Mouse (Mus musculus) lung, embryonic 14.5 days (tissue): Measurements from ENCODE around the gene Chd3. TPM values are rescaled to one million over a fixed set of nuclear protein-coding genes. Genes with fewer than 3 reads are reported as not detected.

Source experiments
- ATAC-seq: fragments of 200-750 bp; cut with Nextera tagmentation; 2 replicates; pipeline ENCODE4 v1.8.0; 2017; ENCODE audit warnings: mild to moderate bottlenecking, moderate TSS enrichment, moderate library complexity; ENCODE audit not compliant: insufficient read depth
- DNase-seq: peaks from one replicate; pipeline ENCODE4 v3.0.0-alpha.2; 2015
- H3K27ac ChIP-seq: fragments of 300-500 bp; sonication (generic); 2 replicates; pipeline ENCODE4 v1.5.1; 2014; ENCODE audit warnings: low read depth, mild to moderate bottlenecking, moderate library complexity
- H3K27me3 ChIP-seq: fragments of 300-500 bp; sonication (generic); 2 replicates; pipeline ENCODE4 v1.6.1; 2014; ENCODE audit warnings: low read length, control low read depth; ENCODE audit not compliant: insufficient read depth
- H3K36me3 ChIP-seq: fragments of 300-500 bp; sonication (generic); 2 replicates; pipeline ENCODE4 v1.6.1; 2014; ENCODE audit warnings: control low read depth; ENCODE audit not compliant: insufficient read depth
- H3K4me1 ChIP-seq: fragments of 300-500 bp; sonication (generic); 2 replicates; pipeline ENCODE4 v1.6.1; 2014; ENCODE audit warnings: antibody characterized with exemption, control low read depth; ENCODE audit not compliant: insufficient read depth
- H3K4me2 ChIP-seq: fragments of 300-500 bp; sonication (generic); 2 replicates; pipeline ENCODE4 v1.6.1; 2014; ENCODE audit warnings: mild to moderate bottlenecking
- H3K4me3 ChIP-seq: fragments of 300-500 bp; sonication (generic); 2 replicates; pipeline ENCODE4 v1.5.1; 2014; ENCODE audit warnings: low read depth, low read length
- H3K9ac ChIP-seq: fragments of 300-500 bp; sonication (generic); 2 replicates; pipeline ENCODE4 v1.6.1; 2014
- H3K9me3 ChIP-seq: fragments of 300-500 bp; sonication (generic); 2 replicates; pipeline ENCODE4 v1.6.1; 2016; ENCODE audit warnings: low read depth, low read length, control low read depth
- CTCF ChIP-seq: IDR thresholded peaks from 2 replicates; pipeline ENCODE4 v1.5.1; 2016; ENCODE audit warnings: antibody characterized with exemption, low read depth
- WGBS: fragments of 180-500 bp; shearing (Covaris S2); extraction: QIAGEN DNeasy Blood & Tissue Kit; methylation state at CpG from one replicate; pipeline ENCODE4 v1.1.7; 2014; 5-methylcytosine and 5-hydroxymethylcytosine counted together
- polyA plus RNA-seq: library from polyadenylated mRNA; unstranded; fragments of >200 nt; fragmentation: Nextera tagmentation; extraction: Ambion mirVana; gene quantifications from 2 replicates; pipeline ENCODE4 v1.2.1, GENCODE M21; 2014

Gene Chd3
- polyA plus RNA-seq, 1 experiment from 2014 or later = 59.9 TPM

GRCm38 (mm10) chr11:69410310-69411072, 41.3 kb upstream of the Chd3 start:
- peaks cover 44% of the 10 kb centered on the region for H3K36me3 ChIP-seq
- peak overlapping the region; percentile 68 for H3K9ac ChIP-seq
- H3K4me2 ChIP-seq = peak overlapping the region; percentile 97
- no peaks in the 10 kb centered on the region for H3K27me3 ChIP-seq
- no peak for TF ChIP-seq CTCF
- WGBS = under 1% methylated on average over 41 of the region's 41 CpGs
- peak overlapping the region; percentile 73 for H3K4me3 ChIP-seq
- 0 out of 2 replicates have a peak, but pooled peaks have one; percentile 1 for ATAC-seq
- H3K4me1 ChIP-seq = peaks cover 28% of the 10 kb centered on the region
- peak; percentile 71 for DNase-seq
- peak overlapping the region; percentile 98 for H3K27ac ChIP-seq
- no peaks in the 10 kb centered on the region for H3K9me3 ChIP-seq

- Histone ChIP-seq H3K9me3 (no peaks in the 10 kb centered on the region), H3K27ac (peak overlapping the region; percentile 98), H3K27me3 (no peaks in the 10 kb centered on the region), H3K36me3 (peaks cover 49% of the 10 kb centered on the region), H3K9ac (peak overlapping the region; percentile 68), H3K4me3 (peak overlapping the region; percentile 73), H3K4me2 (peak overlapping the region; percentile 97), H3K4me1 (peaks cover 28% of the 10 kb centered on the region)
- ATAC-seq = no peak
- no peak for DNase-seq
- under 1% methylated on average over 18 of the region's 18 CpGs for WGBS
- TF ChIP-seq CTCF = no peak
These were observed 40.8 kb upstream of the Chd3 start for GRCm38 (mm10) chr11:69410045-69410309.

- WGBS = under 1% methylated on average over 42 of the region's 46 CpGs
- ATAC-seq = peak; percentile 55
These were observed 40.3 kb upstream of the Chd3 start for GRCm38 (mm10) chr11:69409378-69410044.

GRCm38 (mm10) chr11:69408541-69409377, 39.6 kb upstream of the Chd3 start:
- no peaks in the 10 kb centered on the region for H3K9me3 ChIP-seq
- peak overlapping the region; percentile 98 for H3K27ac ChIP-seq
- H3K4me2 ChIP-seq = peak overlapping the region; percentile 97
- no peaks in the 10 kb centered on the region for H3K27me3 ChIP-seq
- DNase-seq (peak; percentile 94), ATAC-seq (peak; percentile 73)
- TF ChIP-seq CTCF = no peak
- H3K4me1 ChIP-seq = peaks cover 22% of the 10 kb centered on the region
- peak overlapping the region; percentile 73 for H3K4me3 ChIP-seq
- peak overlapping the region; percentile 68 for H3K9ac ChIP-seq
- H3K36me3 ChIP-seq = peaks cover 61% of the 10 kb centered on the region
- WGBS = under 1% methylated on average over 33 of the region's 33 CpGs

More at GRCm38 (mm10) chr11:69409378-69410044, 40.3 kb upstream of the Chd3 start:
- Histone ChIP-seq H3K9ac (peak overlapping the region; percentile 68), H3K4me1 (peaks cover 24% of the 10 kb centered on the region), H3K27ac (peak overlapping the region; percentile 98), H3K36me3 (peaks cover 54% of the 10 kb centered on the region), H3K27me3 (no peaks in the 10 kb centered on the region), H3K4me2 (peak overlapping the region; percentile 97), H3K9me3 (no peaks in the 10 kb centered on the region), H3K4me3 (peak overlapping the region; percentile 73)
- DNase-seq = peak; percentile 93
- TF ChIP-seq CTCF = no peak

GRCm38 (mm10) chr11:69407724-69408004, 38.5 kb upstream of the Chd3 start:
- ATAC-seq = no peak
- no peak overlapping the region for H3K27ac ChIP-seq
- 78% methylated on average over 4 of the region's 4 CpGs for WGBS

GRCm38 (mm10) chr11:69406867-69407723, 37.9 kb upstream of the Chd3 start:
- no peak overlapping the region for H3K27ac ChIP-seq
- no peaks in the 10 kb centered on the region for H3K9me3 ChIP-seq
- H3K9ac ChIP-seq = no peak overlapping the region
- DNase-seq = no peak
- no peak for TF ChIP-seq CTCF
- H3K4me2 ChIP-seq = no peak overlapping the region
- H3K4me3 ChIP-seq = no peak overlapping the region
- ATAC-seq = no peak
- H3K36me3 ChIP-seq = peaks cover 63% of the 10 kb centered on the region
- H3K4me1 ChIP-seq = peaks cover 6% of the 10 kb centered on the region
- no peaks in the 10 kb centered on the region for H3K27me3 ChIP-seq
- WGBS = 88% methylated on average over 16 of the region's 16 CpGs

More at GRCm38 (mm10) chr11:69407724-69408004, 38.5 kb upstream of the Chd3 start:
- Histone ChIP-seq H3K4me3 (peak overlapping the region; percentile 73), H3K4me1 (peaks cover 11% of the 10 kb centered on the region), H3K4me2 (peak overlapping the region; percentile 97), H3K36me3 (peaks cover 65% of the 10 kb centered on the region), H3K9ac (no peak overlapping the region), H3K9me3 (no peaks in the 10 kb centered on the region), H3K27me3 (no peaks in the 10 kb centered on the region)
- no peak for TF ChIP-seq CTCF
- no peak for DNase-seq
